Mouse (Mus musculus) bone marrow macrophage, adult 2 months (primary cell): ENCODE measurements around the gene Oscp1.

Experiments
- CTCF ChIP-seq: IDR thresholded peaks from 2 replicates; pipeline ENCODE4 v1.5.1; 2012; ENCODE audit warnings: low read depth, mild to moderate bottlenecking, low read length, moderate library complexity
- POLR2A ChIP-seq: IDR thresholded peaks from 2 replicates; pipeline ENCODE4 v1.6.1; 2012; ENCODE audit warnings: mild to moderate bottlenecking, low read depth, low read length, borderline replicate concordance

DNA sequence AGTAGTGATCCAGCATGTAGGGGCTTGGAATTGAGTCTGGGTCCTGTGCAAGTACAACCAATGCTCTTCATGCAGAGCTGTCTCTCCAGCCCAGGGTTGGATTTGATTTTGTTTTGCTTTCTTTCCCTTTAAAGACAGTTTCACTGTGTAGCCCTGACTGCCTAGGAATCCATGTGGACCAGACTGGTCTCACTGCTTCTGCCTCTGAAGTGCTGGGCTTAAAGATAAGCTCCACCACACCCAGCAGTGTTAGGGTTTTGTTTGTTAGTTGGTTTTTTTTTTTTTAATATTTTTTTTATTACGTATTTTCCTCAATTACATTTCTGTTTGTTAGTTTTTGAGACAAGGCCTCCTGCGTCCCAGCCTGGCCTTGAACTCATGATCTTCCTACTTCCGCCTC lies 41.0 kb downstream of the Oscp1 start:
- TF ChIP-seq CTCF (no peak), POLR2A (no peak)
